22 mouse cellular contexts compared by ENCODE assay signal in genomic region chr13:44906141-44906540, GRCm38 (mm10).
DNase-seq lines count a peak whose midpoint lies in the region; ATAC-seq and TF ChIP-seq lines count a peak whose summit lies in the region.
"Had no signal": no experiment of that assay in that cellular context is flagged by ENCODE, and none has a peak within 500 bp of the region (broad histone marks: within the 10 kb centered on the region; RNA-seq: fewer than 3 reads in every experiment).

No protein-coding gene starts in this region.

- WGBS in kidney, adult 2 months: 59% methylated on average over 11 of the region's 11 CpGs
- 80% methylated on average over 11 of the region's 11 CpGs for WGBS in liver, embryonic 12.5 days (ENCODE audit: insufficient replicate concordance)

- no peaks in the 10 kb centered on the region for H3K9me3 ChIP-seq in liver, embryonic 12.5 days (replicated peaks)
- H3K9me3 ChIP-seq: embryonic facial prominence, embryonic 13.5 days; heart, embryonic 13.5 days; hindbrain, embryonic 15.5 days; limb, embryonic 15.5 days had no signal

- H3K36me3 ChIP-seq in kidney, adult 2 months (ENCODE audit: control insufficient read depth, insufficient read depth, low read length): peaks cover 5% of the 10 kb centered on the region; the same call in 1 of the 2 replicates
- H3K36me3 ChIP-seq in liver, embryonic 12.5 days: peaks cover 87% of the 10 kb centered on the region

- H3K27me3 ChIP-seq in kidney, adult 2 months (replicated peaks; ENCODE audit: control insufficient read depth, insufficient read depth, low read length): no peaks in the 10 kb centered on the region
- no peaks in the 10 kb centered on the region for H3K27me3 ChIP-seq in liver, embryonic 12.5 days (replicated peaks)
- H3K27me3 ChIP-seq: embryonic facial prominence, embryonic 13.5 days; heart, embryonic 13.5 days; hindbrain, embryonic 15.5 days; limb, embryonic 15.5 days had no signal

- TF ChIP-seq POLR2A in kidney, adult 2 months (IDR thresholded peaks at IDR 0.05; ENCODE audit: low read depth, low read length): no peak

- peak; percentile 27 for DNase-seq in ZHBTc4 (ENCODE audit: low read depth, low spot score)
- peak; percentile 78 to 84 for DNase-seq in cerebellum, adult 18-20 months
- peak; percentile 82 for DNase-seq in kidney, adult 2 months
- DNase-seq in kidney, postnatal 25 days: peak; percentile 59 to 88
- no peak for DNase-seq in layer of hippocampus, postnatal 36 days
- no peak for DNase-seq in frontal cortex, adult 2 months (ENCODE audit: extremely low spot score in 1 of 2, low spot score in 1 of 2)
- DNase-seq: adrenal gland, postnatal 14 days; B cell, adult 2 months; gastrocnemius, postnatal 36 days; heart, postnatal 36 days; liver, postnatal 0 days; lung, postnatal 14 days; right cerebral cortex, postnatal 14 days; thymus, postnatal 4 days had no signal

- no peak for TF ChIP-seq CTCF in kidney, adult 2 months (conservative IDR thresholded peaks at IDR 0.05; ENCODE audit: insufficient read depth, insufficient read length, low read depth, low read length)

- H3K9ac ChIP-seq in liver, embryonic 12.5 days: no peak overlapping the region
- H3K9ac ChIP-seq: embryonic facial prominence, embryonic 13.5 days; heart, embryonic 13.5 days; hindbrain, embryonic 15.5 days; limb, embryonic 15.5 days; liver, postnatal 0 days had no signal

- H3K27ac ChIP-seq in kidney, adult 2 months (ENCODE audit: insufficient read depth, low read depth, low read length): peak overlapping the region; percentile 79
- no peak overlapping the region for H3K27ac ChIP-seq in liver, embryonic 12.5 days
- H3K27ac ChIP-seq: embryonic facial prominence, embryonic 13.5 days; hindbrain, embryonic 15.5 days; limb, embryonic 15.5 days; stomach, postnatal 0 days had no signal

- peaks cover 30% of the 10 kb centered on the region for H3K4me1 ChIP-seq in kidney, adult 2 months (ENCODE audit: control insufficient read depth, insufficient read depth, low read length)
- peaks cover 10% of the 10 kb centered on the region for H3K4me1 ChIP-seq in liver, embryonic 12.5 days

- ATAC-seq in liver, embryonic 12.5 days: no peak
- ATAC-seq: activated CD4-positive, CD25-positive, alpha-beta regulatory T cell, adult 4 months; intestine, postnatal 0 days; liver, postnatal 0 days had no signal

- no peak overlapping the region for H3K4me2 ChIP-seq in liver, embryonic 12.5 days
- H3K4me2 ChIP-seq: embryonic facial prominence, embryonic 13.5 days; heart, embryonic 13.5 days; hindbrain, embryonic 15.5 days; limb, embryonic 15.5 days had no signal

- 0 out of 2 replicates have a peak overlapping the region, but pooled peaks have one; percentile 14 for H3K4me3 ChIP-seq in kidney, adult 2 months (ENCODE audit: insufficient read depth, low read depth, low read length)
- no peak overlapping the region for H3K4me3 ChIP-seq in liver, embryonic 12.5 days
- H3K4me3 ChIP-seq: embryonic facial prominence, embryonic 13.5 days; heart, embryonic 13.5 days; hindbrain, embryonic 15.5 days; limb, embryonic 15.5 days had no signal

Comparison
In these comparisons a context has a peak if more than half of its experiments do, and no peak if none do; other contexts are left out.
1. DNase-seq: peak in ZHBTc4 (single experiment), cerebellum, adult 18-20 months (2 of 2), kidney, adult 2 months (single experiment) and kidney, postnatal 25 days (2 of 2); none in layer of hippocampus, postnatal 36 days (0 of 2) and frontal cortex, adult 2 months (0 of 2).